Mouse (Mus musculus) thymus, adult 2 months (tissue): ENCODE measurements around the gene Scn3b.

Source experiments
- CTCF ChIP-seq: fragments of 200-500 bp; IDR thresholded peaks from 2 replicates; pipeline ENCODE4 v1.5.1; 2012; ENCODE audit warnings: mild to moderate bottlenecking, control low read depth, low read length, moderate library complexity, borderline replicate concordance; ENCODE audit not compliant: control insufficient read depth, poor library complexity, insufficient read depth; ENCODE audit errors: extremely low read depth
- POLR2A ChIP-seq: fragments of 200-500 bp; IDR thresholded peaks from 2 replicates; pipeline ENCODE4 v1.6.1; 2012; ENCODE audit warnings: mild to moderate bottlenecking, low read length, control low read depth, moderate library complexity; ENCODE audit not compliant: control insufficient read depth, poor library complexity, insufficient read depth; ENCODE audit errors: extremely low read depth

GRCm38 (mm10) chr9:40302375-40302774 lies 33.4 kb downstream of the Scn3b start:
- TF ChIP-seq CTCF: no peak
- no peak for TF ChIP-seq POLR2A
